Mouse (Mus musculus) myocyte (in vitro differentiated cells): Measurements from ENCODE around the gene Lrsam1.

Source experiments
- CEBPB ChIP-seq: IDR thresholded peaks from 2 replicates; pipeline ENCODE4 v1.6.1; 2011; ENCODE audit warnings: mild to moderate bottlenecking, moderate library complexity; ENCODE audit not compliant: poor library complexity, insufficient read depth, severe bottlenecking
- E2F4 ChIP-seq: IDR thresholded peaks from one replicate; pipeline ENCODE4 v1.6.1; 2011; ENCODE audit warnings: mild to moderate bottlenecking, control low read depth, moderate library complexity; ENCODE audit not compliant: insufficient read depth
- MAX ChIP-seq: IDR thresholded peaks from one replicate; pipeline ENCODE4 v1.6.1; 2011; ENCODE audit warnings: low read depth, mild to moderate bottlenecking, control low read depth
- MYOD1 ChIP-seq, 3 experiments: IDR thresholded peaks; one replicate each; pipeline ENCODE4 v1.6.1; 2011; ENCODE audit warnings: control low read depth in 2 of 3, low read depth in 2 of 3, mild to moderate bottlenecking in 2 of 3, moderate library complexity in 1 of 3; ENCODE audit not compliant: insufficient read length in 2 of 3, control insufficient read depth in 1 of 3
- MYOG ChIP-seq, 3 experiments: IDR thresholded peaks; one replicate each; pipeline ENCODE4 v1.6.1; 2011; ENCODE audit warnings: control low read depth in 2 of 3, low read depth in 2 of 3, mild to moderate bottlenecking in 2 of 3; ENCODE audit not compliant: insufficient read length in 2 of 3, control insufficient read depth in 1 of 3, insufficient read depth in 1 of 3
- POLR2A ChIP-seq: IDR thresholded peaks from one replicate; pipeline ENCODE4 v1.6.1; 2011; ENCODE audit warnings: low read depth, mild to moderate bottlenecking, control low read depth, moderate library complexity; ENCODE audit not compliant: insufficient read length
- POLR2AphosphoS2 ChIP-seq: IDR thresholded peaks from one replicate; pipeline ENCODE4 v1.6.1; 2011; ENCODE audit warnings: low read depth, control low read depth; ENCODE audit not compliant: insufficient read length
- SRF ChIP-seq: IDR thresholded peaks from one replicate; pipeline ENCODE4 v1.6.1; 2011; ENCODE audit warnings: low read depth; ENCODE audit not compliant: control insufficient read depth, insufficient read length
- TCF12 ChIP-seq: IDR thresholded peaks from one replicate; pipeline ENCODE4 v1.6.1; 2011; ENCODE audit warnings: mild to moderate bottlenecking, control low read depth; ENCODE audit not compliant: poor library complexity, insufficient read depth, severe bottlenecking
- TCF3 ChIP-seq: IDR thresholded peaks from one replicate; pipeline ENCODE4 v1.6.1; 2011; ENCODE audit warnings: low read depth, control low read depth; ENCODE audit not compliant: insufficient read length
- USF1 ChIP-seq: IDR thresholded peaks from one replicate; pipeline ENCODE4 v1.6.1; 2011; ENCODE audit warnings: low read depth, mild to moderate bottlenecking, control low read depth, moderate library complexity

DNA sequence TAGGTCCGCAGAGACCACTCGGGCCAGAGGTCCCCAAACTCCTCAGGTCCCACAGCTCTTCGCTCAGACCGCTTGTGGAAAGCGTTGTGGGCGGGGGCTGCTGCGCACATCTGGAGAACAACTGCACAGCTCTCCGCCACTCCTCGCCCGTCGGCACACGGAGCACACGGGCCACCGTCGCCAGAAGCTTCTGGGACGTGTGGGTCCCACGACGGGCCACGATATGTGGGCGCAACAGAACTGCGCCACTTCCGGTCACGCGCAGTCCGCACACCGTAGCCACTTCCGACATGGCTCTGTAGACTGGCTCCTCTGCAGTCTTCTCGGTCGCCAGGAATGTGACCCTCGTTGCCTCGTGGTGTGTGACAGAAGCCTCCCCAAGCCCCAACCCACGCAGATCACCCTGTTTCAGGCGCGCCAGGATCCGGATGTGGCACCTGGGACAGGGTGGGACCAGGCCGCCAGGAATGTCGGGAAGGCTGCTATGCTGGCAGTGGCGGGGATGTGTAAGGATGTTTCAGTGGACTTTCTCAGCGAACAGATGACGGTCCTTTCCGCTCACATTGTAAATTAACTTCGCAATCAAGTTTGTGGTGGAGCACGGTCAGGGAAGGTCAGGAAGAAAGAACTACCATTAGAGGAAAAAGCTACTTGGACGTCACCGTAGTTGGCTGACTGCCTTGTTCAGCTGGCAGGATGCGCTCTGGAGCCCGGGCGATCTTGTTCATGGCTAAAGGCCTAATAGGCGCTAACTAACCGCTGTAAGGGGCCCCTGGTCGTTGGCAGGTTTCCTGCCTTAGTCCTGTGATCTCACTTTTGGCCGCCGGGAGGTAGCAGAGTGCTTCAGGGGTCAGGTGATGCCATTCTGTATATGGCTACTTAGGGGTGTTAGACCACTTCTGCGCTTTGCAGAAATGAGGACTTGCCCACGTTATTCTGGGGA is 5.5 kb upstream of the Lrsam1 start:
- no peak for TF ChIP-seq TCF3
- TF ChIP-seq POLR2AphosphoS2: peak; percentile 99
- TF ChIP-seq POLR2A: peak; percentile 99
- TF ChIP-seq E2F4: no peak
- TF ChIP-seq TCF12: no peak
- TF ChIP-seq MYOD1 (IDR thresholded peaks at IDR 0.05; ENCODE audit: control insufficient read depth in 1 of 3, insufficient read length in 2 of 3, low read depth in 2 of 3): peak in 1 of 3 experiments; percentile 21
- no peak for TF ChIP-seq CEBPB
- peak; percentile 82 for TF ChIP-seq USF1
- no peak for TF ChIP-seq MAX
- peak in 2 of 3 experiments; percentile 13 to 31 for TF ChIP-seq MYOG (IDR thresholded peaks at IDR 0.05; ENCODE audit: control insufficient read depth in 1 of 3, insufficient read depth in 1 of 3, insufficient read length in 2 of 3, low read depth in 2 of 3)
- TF ChIP-seq SRF: no peak
